In the genomic region with DNA sequence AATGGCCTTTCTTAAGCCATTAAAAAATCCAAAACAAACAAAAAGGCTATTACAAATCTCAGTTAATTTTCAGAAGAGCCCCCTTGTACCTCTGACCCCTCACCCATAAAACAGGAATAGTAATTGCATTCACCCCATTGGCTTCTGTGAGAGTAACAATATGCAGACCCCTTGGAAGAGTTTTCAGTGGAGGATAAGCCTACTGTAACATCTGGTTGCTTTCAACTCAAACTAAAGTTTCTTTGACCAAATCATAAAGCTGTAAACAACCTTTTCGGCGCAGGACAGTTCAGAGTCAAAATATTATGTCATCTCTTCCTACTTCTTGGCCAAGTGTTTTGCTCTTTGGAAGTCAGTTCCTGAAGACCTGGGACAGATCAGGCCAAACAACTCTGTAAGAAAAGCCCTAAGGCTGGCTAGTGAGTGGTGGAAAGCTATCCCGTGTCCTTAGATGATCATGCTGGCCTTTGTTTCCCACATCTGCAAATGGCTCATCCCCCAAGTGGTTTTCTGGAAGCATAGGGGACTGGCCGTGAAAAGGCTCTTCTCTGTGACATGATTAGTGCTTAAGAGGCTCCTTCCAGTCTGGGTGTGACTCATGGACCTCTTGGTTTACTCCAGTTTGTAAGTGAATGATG, we compare ENCODE assay signal across 22 mouse cellular contexts.
DNase-seq lines count a peak whose midpoint lies in the region; ATAC-seq and TF ChIP-seq lines count a peak whose summit lies in the region.
"Had no signal": no experiment of that assay in that cellular context is flagged by ENCODE, and none has a peak within 500 bp of the region (broad histone marks: within the 10 kb centered on the region; RNA-seq: fewer than 3 reads in every experiment).

No protein-coding gene starts in this region.

- no peak overlapping the region for H3K4me2 ChIP-seq in kidney, embryonic 14.5 days (replicated peaks; ENCODE audit: low read depth, low read length)
- H3K4me2 ChIP-seq: embryonic facial prominence, embryonic 12.5 days; forebrain, embryonic 15.5 days; heart, embryonic 15.5 days; hindbrain, embryonic 13.5 days; intestine, embryonic 15.5 days had no signal

- no peak overlapping the region for H3K4me3 ChIP-seq in gastrocnemius, adult 2 months
- H3K4me3 ChIP-seq in kidney, embryonic 14.5 days (ENCODE audit: low read length) = no peak overlapping the region
- H3K4me3 ChIP-seq: embryonic facial prominence, embryonic 12.5 days; forebrain, embryonic 15.5 days; heart, embryonic 10.5 days; heart, embryonic 15.5 days; hindbrain, embryonic 13.5 days; intestine, embryonic 15.5 days had no signal

- intact Hi-C loops in gastrocnemius, adult 2 months (cut with DNase I) = no loop called here
- intact Hi-C loops in gastrocnemius, postnatal 36 days (cut with DNase I) = no loop called here

- no peaks in the 10 kb centered on the region for H3K36me3 ChIP-seq in kidney, embryonic 14.5 days (ENCODE audit: control insufficient read depth, insufficient read depth, low read length)
- H3K36me3 ChIP-seq: embryonic facial prominence, embryonic 12.5 days; forebrain, embryonic 15.5 days; heart, embryonic 10.5 days; heart, embryonic 15.5 days; hindbrain, embryonic 13.5 days; intestine, embryonic 15.5 days had no signal

- no peak for TF ChIP-seq CTCF in gastrocnemius, adult 2 months (IDR thresholded peaks at IDR 0.05)

- WGBS in kidney, embryonic 14.5 days = 65% methylated on average over 4 of the region's 4 CpGs

- no peaks in the 10 kb centered on the region for H3K27me3 ChIP-seq in kidney, embryonic 14.5 days (ENCODE audit: control insufficient read depth, insufficient read depth, low read length)
- H3K27me3 ChIP-seq: CH12.LX; embryonic facial prominence, embryonic 12.5 days; forebrain, embryonic 15.5 days; heart, embryonic 15.5 days; hindbrain, embryonic 13.5 days; intestine, embryonic 15.5 days; Patski had no signal

- peak; percentile 39 for DNase-seq in gastrocnemius, adult 2 months
- no peak for DNase-seq in gastrocnemius, postnatal 36 days
- no peak for DNase-seq in kidney, postnatal 10 days
- peak; percentile 8 for DNase-seq in kidney, postnatal 14 days
- no peak for DNase-seq in kidney, postnatal 4 days
- no peak for DNase-seq in cerebellum, adult 9-10 months
- no peak for DNase-seq in T-cell, adult 2 months (ENCODE audit: low spot score)
- DNase-seq: adrenal gland, adult 2 months; adrenal gland, postnatal 36 days; cerebellum, adult 2 months; cerebellum, postnatal 14 days; heart, postnatal 14 days had no signal

- 0 out of 2 replicates have a peak, but pooled peaks cover 5% of the 10 kb centered on the region for H3K4me1 ChIP-seq in kidney, embryonic 14.5 days (ENCODE audit: control insufficient read depth, insufficient read depth, low read length)
- H3K4me1 ChIP-seq: forebrain, embryonic 15.5 days; hindbrain, embryonic 13.5 days; intestine, embryonic 15.5 days had no signal

- H3K9ac ChIP-seq in kidney, embryonic 14.5 days (ENCODE audit: low read depth, low read length) = no peak overlapping the region
- H3K9ac ChIP-seq: embryonic facial prominence, embryonic 12.5 days; forebrain, embryonic 15.5 days; heart, embryonic 15.5 days; hindbrain, embryonic 13.5 days; intestine, embryonic 15.5 days had no signal

- no peaks in the 10 kb centered on the region for H3K9me3 ChIP-seq in kidney, embryonic 14.5 days (ENCODE audit: control insufficient read depth, low read length)
- H3K9me3 ChIP-seq: embryonic facial prominence, embryonic 12.5 days; forebrain, embryonic 15.5 days; heart, embryonic 10.5 days; heart, embryonic 15.5 days; hindbrain, embryonic 13.5 days; intestine, embryonic 15.5 days had no signal

- peak; percentile 76; the same call in 1 of the 2 replicates for ATAC-seq in kidney, embryonic 14.5 days (ENCODE audit: low FRiP score, low TSS enrichment)
- ATAC-seq: forebrain, embryonic 15.5 days; hindbrain, postnatal 0 days; intestine, embryonic 15.5 days; Patski had no signal

- H3K27ac ChIP-seq in gastrocnemius, adult 2 months = peak overlapping the region; percentile 62
- no peak overlapping the region; the same call in 1 of the 2 replicates for H3K27ac ChIP-seq in kidney, embryonic 14.5 days (ENCODE audit: low read depth, low read length)
- H3K27ac ChIP-seq: embryonic facial prominence, embryonic 12.5 days; forebrain, embryonic 15.5 days; heart, embryonic 10.5 days; heart, embryonic 15.5 days; hindbrain, embryonic 13.5 days; hindbrain, postnatal 0 days; intestine, embryonic 15.5 days had no signal

Comparison
In these comparisons a context has a peak if more than half of its experiments do, and no peak if none do; other contexts are left out.
1. DNase-seq: peak in gastrocnemius, adult 2 months (single experiment) and kidney, postnatal 14 days (single experiment); none in gastrocnemius, postnatal 36 days (0 of 2), kidney, postnatal 10 days (single experiment), kidney, postnatal 4 days (0 of 2), cerebellum, adult 9-10 months (single experiment) and T-cell, adult 2 months (single experiment).